Mouse (Mus musculus) liver, postnatal 0 days (tissue): ENCODE data around the gene Mvd. TPM values are rescaled to one million over a fixed set of nuclear protein-coding genes. Genes with fewer than 3 reads are reported as not detected.
A peak's percentile ranks its signal among the peaks of the same experiment; 100 is the strongest.

Source experiments
- ATAC-seq: fragments of 200-750 bp; cut with Nextera tagmentation; 2 replicates; pipeline ENCODE4 v1.8.0; 2017; ENCODE audit warnings: mild to moderate bottlenecking, moderate library complexity
- DNase-seq: peaks from one replicate; pipeline ENCODE4 v3.0.0-alpha.2; 2016
- H3K27ac ChIP-seq: fragments of 300-500 bp; sonication (generic); 2 replicates; pipeline ENCODE4 v1.5.1; 2014; ENCODE audit warnings: antibody characterized with exemption, moderate library complexity, mild to moderate bottlenecking, low read depth
- H3K27me3 ChIP-seq: fragments of 300-500 bp; sonication (generic); 2 replicates; pipeline ENCODE4 v1.6.1; 2014; ENCODE audit warnings: low read length, control low read depth, mixed read lengths; ENCODE audit not compliant: insufficient read depth
- H3K36me3 ChIP-seq: fragments of 300-500 bp; sonication (generic); replicated peaks from 2 replicates; pipeline ENCODE4 v1.6.1; 2014; ENCODE audit warnings: mild to moderate bottlenecking, control low read depth, low read length, moderate library complexity, mixed read lengths; ENCODE audit not compliant: insufficient read depth
- H3K4me1 ChIP-seq: fragments of 300-500 bp; sonication (generic); 2 replicates; pipeline ENCODE4 v1.6.1; 2014; ENCODE audit warnings: antibody characterized with exemption, mild to moderate bottlenecking, control low read depth; ENCODE audit not compliant: insufficient read depth
- H3K4me2 ChIP-seq: fragments of 300-500 bp; sonication (generic); 2 replicates; pipeline ENCODE4 v1.6.1; 2014; ENCODE audit warnings: low read depth, mild to moderate bottlenecking, low read length, moderate library complexity, mixed read lengths
- H3K4me3 ChIP-seq: fragments of 300-500 bp; sonication (generic); 2 replicates; pipeline ENCODE4 v1.5.1; 2014; ENCODE audit warnings: low read depth, low read length
- H3K9ac ChIP-seq: fragments of 300-500 bp; sonication (generic); replicated peaks from 2 replicates; pipeline ENCODE4 v1.6.1; 2014; ENCODE audit warnings: mild to moderate bottlenecking, moderate library complexity
- H3K9me3 ChIP-seq: fragments of 300-500 bp; sonication (generic); 2 replicates; pipeline ENCODE4 v1.6.1; 2016; ENCODE audit warnings: mild to moderate bottlenecking, control low read depth, low read length, mixed read lengths
- CTCF ChIP-seq: sonication (generic); IDR thresholded peaks from 2 replicates; pipeline ENCODE4 v1.5.1; 2016; ENCODE audit warnings: antibody characterized with exemption, low read depth
- EP300 ChIP-seq: IDR thresholded peaks from 2 replicates; pipeline ENCODE4 v1.6.1; 2016; ENCODE audit warnings: antibody characterized with exemption, low read depth, mild to moderate bottlenecking
- WGBS: fragments of 180-500 bp; shearing (Covaris S2); extraction: QIAGEN DNeasy Blood & Tissue Kit; methylation state at CpG from one replicate; pipeline ENCODE4 v1.1.7; 2014; ENCODE audit not compliant: insufficient replicate concordance; 5-methylcytosine and 5-hydroxymethylcytosine counted together
- polyA plus RNA-seq: library from polyadenylated mRNA; unstranded; fragments of >200 nt; fragmentation: Nextera tagmentation; extraction: Ambion mirVana; gene quantifications from 2 replicates; pipeline ENCODE4 v1.2.1, GENCODE M21; 2015

Mvd gene
- polyA plus RNA-seq, 1 experiment from 2014 or later: 4.9 TPM

DNA sequence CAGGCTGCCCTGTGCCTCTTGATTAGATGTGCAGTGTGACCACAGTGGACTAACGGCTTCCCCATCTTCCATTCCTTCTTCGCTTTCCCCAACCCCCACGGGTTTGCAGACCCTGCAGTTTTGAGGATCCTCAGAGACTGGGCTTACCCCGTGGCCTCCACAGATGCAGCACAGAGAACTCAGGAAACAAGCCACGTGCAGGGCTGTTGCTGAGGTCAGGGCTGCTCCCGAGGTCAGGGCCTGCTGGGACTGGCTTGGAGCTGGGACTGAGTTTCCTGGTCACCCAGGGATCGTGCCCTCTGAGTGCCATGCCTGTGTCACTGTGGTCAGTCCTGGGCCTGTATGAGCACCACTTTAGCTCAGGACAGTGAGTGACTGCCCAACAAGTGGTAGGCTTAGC lies 21.8 kb upstream of the Mvd start:
- no peak for TF ChIP-seq CTCF
- TF ChIP-seq EP300: no peak
- ATAC-seq (no peak), DNase-seq (no peak)
- 30% methylated on average over 7 of the region's 7 CpGs for WGBS
- H3K27me3 ChIP-seq: peaks cover 14% of the 10 kb centered on the region
- H3K36me3 ChIP-seq: peaks cover 30% of the 10 kb centered on the region
- H3K4me1 ChIP-seq: peaks cover 54% of the 10 kb centered on the region
- no peak overlapping the region for H3K4me3 ChIP-seq
- no peak overlapping the region for H3K9ac ChIP-seq
- H3K9me3 ChIP-seq: no peaks in the 10 kb centered on the region
- no peak overlapping the region for H3K4me2 ChIP-seq
- no peak overlapping the region for H3K27ac ChIP-seq

DNA sequence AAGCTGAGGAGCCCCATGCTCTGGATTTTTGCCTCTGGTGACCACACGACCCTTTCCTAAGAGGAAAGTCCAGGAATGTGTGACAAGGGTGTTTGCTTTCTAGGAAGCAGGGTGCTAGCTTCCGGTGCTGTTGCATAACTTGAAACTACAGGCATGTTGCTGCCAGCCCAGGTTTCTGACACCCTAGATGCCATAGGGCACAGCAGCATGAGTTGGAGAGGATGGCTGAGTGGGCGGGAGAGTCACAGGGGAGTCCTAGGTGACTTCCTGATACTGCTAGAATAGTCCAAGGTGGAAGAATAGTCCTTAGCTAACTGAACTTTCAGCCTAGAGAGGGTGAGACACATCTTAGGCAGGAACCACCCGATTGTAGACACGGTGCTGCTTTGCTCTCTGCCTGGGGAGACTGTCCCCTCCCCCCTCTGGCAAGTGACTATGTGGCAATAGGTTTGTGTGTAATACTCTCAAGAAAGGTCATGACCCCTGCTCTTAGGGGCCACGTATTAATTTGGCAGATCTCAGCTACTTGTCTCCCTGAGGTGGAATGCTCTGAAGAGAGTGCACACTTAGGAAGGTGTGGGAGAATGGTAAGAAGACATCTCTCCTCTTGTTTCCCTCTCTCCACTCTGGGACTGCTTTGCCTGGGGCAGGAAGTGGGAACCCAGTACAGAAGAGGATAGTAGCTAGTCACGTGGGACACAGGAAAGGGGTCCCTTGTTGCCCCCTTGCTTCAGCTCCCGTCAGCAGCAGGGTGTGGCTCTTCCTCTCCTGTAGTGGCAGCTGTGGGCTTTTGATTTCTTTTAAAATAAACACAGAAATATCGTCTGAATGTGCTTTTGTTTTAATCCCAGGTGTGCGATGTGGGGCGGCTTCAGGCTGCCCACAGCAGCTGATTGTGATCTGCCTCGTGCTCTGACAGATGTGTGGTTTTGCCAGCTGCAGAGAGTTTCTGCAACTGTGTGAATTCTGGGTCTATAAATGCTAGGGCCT lies 20.7 kb upstream of the Mvd start:
- Histone ChIP-seq H3K9me3 (no peaks in the 10 kb centered on the region), H3K9ac (no peak overlapping the region), H3K27ac (peak overlapping the region; percentile 64), H3K4me2 (peak overlapping the region; percentile 13), H3K4me1 (peaks cover 52% of the 10 kb centered on the region), H3K36me3 (peaks cover 24% of the 10 kb centered on the region), H3K27me3 (peaks cover 20% of the 10 kb centered on the region), H3K4me3 (no peak overlapping the region)
- peak; percentile 23; the same call in 1 of the 2 replicates for TF ChIP-seq EP300
- no peak for TF ChIP-seq CTCF
- peak; percentile 49 for ATAC-seq
- 26% methylated on average over 12 of the region's 12 CpGs for WGBS
- DNase-seq: peak; percentile 56

DNA sequence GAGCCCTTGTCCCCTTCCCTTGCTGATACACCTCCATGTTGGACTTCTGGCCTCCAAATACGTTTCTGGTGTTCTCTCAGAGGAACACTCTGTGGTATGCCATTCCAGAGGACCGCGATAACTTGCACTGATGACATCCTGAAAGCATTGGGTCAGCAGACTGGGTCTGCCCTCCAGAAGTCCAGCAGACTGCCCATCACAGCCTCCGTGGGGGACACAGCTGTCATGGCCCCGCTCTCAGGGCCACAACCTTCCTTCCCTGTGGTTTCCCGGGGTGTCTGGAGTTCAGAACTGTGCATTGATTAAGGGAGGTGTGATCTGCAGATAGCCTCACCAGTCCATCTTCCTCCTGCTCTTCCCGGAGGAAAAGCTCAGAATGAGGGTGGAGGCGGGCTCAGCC lies 19.3 kb upstream of the Mvd start:
- TF ChIP-seq EP300 (no peak), CTCF (no peak)
- WGBS: 66% methylated on average over 8 of the region's 8 CpGs
- H3K9me3 ChIP-seq: no peaks in the 10 kb centered on the region
- peaks cover 12% of the 10 kb centered on the region for H3K36me3 ChIP-seq
- peaks cover 23% of the 10 kb centered on the region for H3K27me3 ChIP-seq
- H3K4me3 ChIP-seq: no peak overlapping the region
- no peak for DNase-seq
- no peak overlapping the region for H3K4me2 ChIP-seq
- no peak overlapping the region; the same call in 1 of the 2 replicates for H3K9ac ChIP-seq
- no peak overlapping the region for H3K27ac ChIP-seq
- peaks cover 52% of the 10 kb centered on the region for H3K4me1 ChIP-seq
- ATAC-seq: no peak

DNA sequence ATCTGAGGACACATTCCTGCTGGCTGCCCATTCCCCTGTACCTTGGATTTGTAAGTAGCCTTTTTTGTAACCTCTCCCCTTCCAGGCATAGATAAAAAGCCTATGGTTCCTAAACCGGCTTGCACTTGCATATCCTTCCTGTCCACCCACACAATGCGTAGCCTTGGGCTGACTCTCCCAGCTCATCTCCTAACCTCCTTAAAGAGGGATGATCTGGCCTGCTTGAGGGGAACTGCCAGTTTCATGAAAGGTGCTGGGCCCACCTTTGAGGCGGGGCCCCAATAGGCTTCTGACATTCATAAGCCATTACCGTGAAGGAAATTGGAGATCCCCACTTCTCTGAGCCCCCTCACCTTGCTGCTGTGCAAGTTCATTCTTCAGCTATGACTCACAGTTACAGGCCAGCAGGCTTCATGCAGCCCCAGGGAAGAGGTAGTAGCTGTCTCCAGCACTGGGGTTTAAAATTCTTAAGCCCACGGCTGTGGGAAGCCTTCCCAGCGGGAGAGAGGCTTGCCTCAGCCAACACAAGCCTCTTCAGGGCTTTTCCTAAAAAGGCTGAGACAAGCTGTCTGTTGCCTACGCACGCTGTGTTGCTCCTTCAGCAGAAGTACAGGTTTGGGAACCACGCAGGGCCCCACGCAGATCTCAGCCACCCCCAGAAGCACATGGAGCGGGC lies 18.4 kb upstream of the Mvd start:
- no peak overlapping the region for H3K4me3 ChIP-seq
- no peak overlapping the region for H3K27ac ChIP-seq
- H3K4me2 ChIP-seq: no peak overlapping the region
- no peaks in the 10 kb centered on the region for H3K9me3 ChIP-seq
- WGBS: 64% methylated on average over 11 of the region's 11 CpGs
- H3K36me3 ChIP-seq: peaks cover 3% of the 10 kb centered on the region; the same call in 1 of the 2 replicates
- no peak overlapping the region for H3K9ac ChIP-seq
- peaks cover 52% of the 10 kb centered on the region for H3K4me1 ChIP-seq
- DNase-seq (no peak), ATAC-seq (no peak)
- peaks cover 23% of the 10 kb centered on the region for H3K27me3 ChIP-seq
- no peak for TF ChIP-seq EP300
- TF ChIP-seq CTCF: no peak

DNA sequence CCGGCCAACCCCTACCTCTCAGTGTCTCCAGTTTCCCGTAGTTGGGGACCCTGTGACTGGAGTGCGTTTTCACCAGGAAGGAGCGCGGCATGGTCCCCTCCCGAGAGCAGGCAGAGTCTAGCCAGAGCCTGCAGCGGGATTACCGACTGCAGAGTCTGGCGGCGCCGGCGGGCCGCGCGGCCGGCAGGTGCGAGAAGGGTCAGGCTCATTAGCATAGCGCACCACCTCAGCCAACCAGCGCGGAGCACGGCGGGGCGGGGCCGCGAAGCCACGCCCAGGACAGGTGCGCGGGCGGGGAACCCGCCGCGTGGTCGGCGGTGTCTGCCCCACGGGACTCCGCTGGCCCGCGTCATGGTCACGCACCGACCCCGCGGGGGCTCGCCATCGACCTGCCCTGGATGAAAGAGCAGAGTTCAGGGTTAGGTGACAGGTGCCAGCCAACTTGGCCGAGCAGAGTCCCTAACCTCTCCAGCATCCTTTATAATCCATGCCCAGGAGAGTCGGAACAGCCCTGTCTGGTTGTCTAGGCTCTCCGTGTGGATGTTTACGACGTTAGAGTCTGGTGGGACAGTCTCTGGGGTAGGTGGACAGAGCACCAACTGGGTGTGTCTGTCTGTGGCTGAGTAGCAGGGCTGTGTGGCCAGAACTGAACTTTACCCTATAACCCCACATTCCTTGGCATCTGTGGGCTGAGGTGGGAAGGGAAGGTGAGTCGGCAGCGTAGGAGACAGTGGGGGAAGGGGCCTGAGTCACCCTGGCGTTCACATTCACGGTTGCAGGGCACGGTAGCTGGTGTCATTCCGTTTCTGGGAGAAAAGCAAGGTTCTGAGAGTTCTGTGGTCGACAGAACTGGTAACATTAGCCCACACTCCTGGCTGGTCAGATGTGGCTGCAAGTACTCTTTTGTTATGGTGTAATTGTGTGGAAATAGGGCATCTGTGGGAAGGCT lies 17.6 kb upstream of the Mvd start, which contains the start of gene Snai3:
Gene Snai3 (minus strand): TSS at position 210 of the 949 bp plus-strand sequence.
- H3K9me3 ChIP-seq: no peaks in the 10 kb centered on the region
- H3K4me2 ChIP-seq: peak within 1 kb of the TSS; percentile 63
- 0 out of 2 replicates have a peak, but pooled peaks cover 2% of the 10 kb centered on the region for H3K36me3 ChIP-seq
- peaks cover 52% of the 10 kb centered on the region for H3K4me1 ChIP-seq
- peaks cover 23% of the 10 kb centered on the region for H3K27me3 ChIP-seq
- TF ChIP-seq CTCF: no peak
- TF ChIP-seq EP300: no peak
- H3K27ac ChIP-seq: no peak within 1 kb of the TSS; the same call in 1 of the 2 replicates
- H3K4me3 ChIP-seq: peak within 1 kb of the TSS; percentile 31
- peak; percentile 82 for DNase-seq
- peak; percentile 86 for ATAC-seq
- no peak within 1 kb of the TSS; the same call in 1 of the 2 replicates for H3K9ac ChIP-seq
- WGBS: 4% methylated on average over 56 of the region's 56 CpGs
